Comparison of ENCODE assay signal across 18 mouse cellular contexts in the genomic region with DNA sequence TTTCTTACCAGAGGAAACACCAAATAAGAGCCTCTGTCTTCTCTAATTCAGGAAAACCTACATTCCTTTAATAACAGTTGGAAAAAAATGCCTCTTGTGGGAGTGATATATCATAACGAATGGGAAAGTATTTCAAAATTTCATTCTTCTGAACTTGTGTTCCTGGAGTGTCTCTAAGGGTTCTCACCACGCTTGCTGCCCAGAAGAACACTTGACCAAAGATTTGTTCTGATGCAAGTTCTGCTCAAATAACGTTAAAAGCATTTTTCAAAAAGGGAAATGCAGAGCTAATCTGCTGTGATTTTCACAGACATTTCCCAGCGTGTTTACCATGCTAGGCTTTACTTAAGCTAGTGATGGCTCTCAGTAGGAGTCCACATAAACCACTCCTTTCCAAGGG.
DNase-seq lines count a peak whose midpoint lies in the region; ATAC-seq and TF ChIP-seq lines count a peak whose summit lies in the region.
"Had no signal": no experiment of that assay in that cellular context is flagged by ENCODE, and none has a peak within 500 bp of the region (broad histone marks: within the 10 kb centered on the region; RNA-seq: fewer than 3 reads in every experiment).

No protein-coding gene starts in this region.

- no peak overlapping the region for H3K4me3 ChIP-seq in limb, embryonic 12.5 days (replicated peaks)
- no peak overlapping the region for H3K4me3 ChIP-seq in limb, embryonic 10.5 days
- H3K4me3 ChIP-seq in lung, adult 2 months (replicated peaks; ENCODE audit: extremely low read depth, low read depth, low read length): no peak overlapping the region
- no peak overlapping the region for H3K4me3 ChIP-seq in heart, adult 2 months
- H3K4me3 ChIP-seq: embryonic facial prominence, embryonic 10.5 days; forebrain, embryonic 15.5 days; heart, embryonic 15.5 days; hindbrain, embryonic 13.5 days had no signal

- no peaks in the 10 kb centered on the region for H3K27me3 ChIP-seq in limb, embryonic 12.5 days
- H3K27me3 ChIP-seq in limb, embryonic 10.5 days (ENCODE audit: low read depth, poor library complexity, severe bottlenecking): no peaks in the 10 kb centered on the region
- no peaks in the 10 kb centered on the region for H3K27me3 ChIP-seq in heart, adult 2 months (ENCODE audit: control insufficient read depth, insufficient read depth, low read length)
- H3K27me3 ChIP-seq: CH12.LX; forebrain, embryonic 15.5 days; heart, embryonic 15.5 days; hindbrain, embryonic 13.5 days; Patski had no signal

- no peaks in the 10 kb centered on the region for H3K36me3 ChIP-seq in limb, embryonic 12.5 days
- no peaks in the 10 kb centered on the region for H3K36me3 ChIP-seq in limb, embryonic 10.5 days
- no peaks in the 10 kb centered on the region for H3K36me3 ChIP-seq in heart, adult 2 months (ENCODE audit: control insufficient read depth, insufficient read depth, low read length)
- H3K36me3 ChIP-seq: embryonic facial prominence, embryonic 10.5 days; forebrain, embryonic 15.5 days; heart, embryonic 15.5 days; hindbrain, embryonic 13.5 days had no signal

- no peak for TF ChIP-seq POLR2A in lung, adult 2 months (IDR thresholded peaks at IDR 0.05; ENCODE audit: borderline replicate concordance, extremely low read depth, low read depth, low read length)
- TF ChIP-seq POLR2A in heart, adult 2 months (IDR thresholded peaks at IDR 0.05; ENCODE audit: insufficient read depth, low read depth, low read length): no peak

- no peak for TF ChIP-seq CTCF in lung, adult 2 months (IDR thresholded peaks at IDR 0.05; ENCODE audit: insufficient read depth, low read length)
- no peak for TF ChIP-seq CTCF in heart, adult 2 months (IDR thresholded peaks at IDR 0.05)

- intact Hi-C loops in left cerebral cortex, postnatal 25 days (cut with DNase I): no loop called here
- intact Hi-C loops in heart, adult 2 months (cut with DNase I): no loop called here
- intact Hi-C loops in left cerebral cortex, postnatal 10 days (cut with DNase I): no loop called here

- ATAC-seq in limb, embryonic 12.5 days (ENCODE audit: insufficient number of reproducible peaks, insufficient read depth, low FRiP score, low TSS enrichment, low read depth): no peak
- ATAC-seq: activated CD4-positive, CD25-positive, alpha-beta regulatory T cell, adult 4 months; forebrain, embryonic 15.5 days; Patski had no signal

- H3K79me2 ChIP-seq in heart, adult 2 months (replicated peaks; ENCODE audit: control insufficient read depth, insufficient read depth, low read length): no peaks in the 10 kb centered on the region

- H3K9ac ChIP-seq in limb, embryonic 12.5 days (replicated peaks): no peak overlapping the region
- H3K9ac ChIP-seq in heart, adult 2 months (ENCODE audit: low read depth, low read length): no peak overlapping the region
- H3K9ac ChIP-seq: forebrain, embryonic 15.5 days; heart, embryonic 15.5 days; hindbrain, embryonic 13.5 days had no signal

- 0 out of 2 replicates have a peak, but pooled peaks cover 3% of the 10 kb centered on the region for H3K4me1 ChIP-seq in limb, embryonic 12.5 days (replicated peaks)
- no peaks in the 10 kb centered on the region for H3K4me1 ChIP-seq in limb, embryonic 10.5 days
- H3K4me1 ChIP-seq in lung, adult 2 months (ENCODE audit: control insufficient read depth, insufficient read depth, low read length): no peaks in the 10 kb centered on the region; the same call in 1 of the 2 replicates
- H3K4me1 ChIP-seq in heart, adult 2 months (ENCODE audit: control insufficient read depth, insufficient read depth, low read length): no peaks in the 10 kb centered on the region; the same call in 1 of the 2 replicates
- H3K4me1 ChIP-seq: embryonic facial prominence, embryonic 10.5 days; forebrain, embryonic 15.5 days; heart, embryonic 15.5 days; hindbrain, embryonic 13.5 days had no signal

- peak overlapping the region; percentile 8; the same call in 1 of the 2 replicates for H3K27ac ChIP-seq in limb, embryonic 12.5 days
- no peak overlapping the region for H3K27ac ChIP-seq in limb, embryonic 10.5 days
- no peak overlapping the region for H3K27ac ChIP-seq in heart, adult 2 months
- H3K27ac ChIP-seq: embryonic facial prominence, embryonic 10.5 days; forebrain, embryonic 15.5 days; heart, embryonic 15.5 days; hindbrain, embryonic 13.5 days had no signal

- no peak overlapping the region for H3K4me2 ChIP-seq in limb, embryonic 12.5 days
- H3K4me2 ChIP-seq: forebrain, embryonic 15.5 days; heart, embryonic 11.5 days; heart, embryonic 15.5 days; hindbrain, embryonic 13.5 days had no signal

- 64% methylated on average over 4 of the region's 4 CpGs for WGBS in limb, embryonic 12.5 days
- WGBS in limb, embryonic 10.5 days: 81% methylated on average over 4 of the region's 4 CpGs
- WGBS in lung, adult 2 months: 55% methylated on average over 4 of the region's 4 CpGs
- WGBS in heart, adult 2 months: 65% methylated on average over 4 of the region's 4 CpGs

- no peak for TF ChIP-seq EP300 in heart, adult 2 months (IDR thresholded peaks at IDR 0.05; ENCODE audit: insufficient read depth, low read depth, low read length)

- DNase-seq in limb, embryonic 10.5 days (ENCODE audit: low spot score): no peak
- DNase-seq in lung, adult 2 months: peak; percentile 8
- peak; percentile 4 for DNase-seq in lung, postnatal 14 days
- DNase-seq in left cerebral cortex, postnatal 25 days (ENCODE audit: low spot score in 2 of 2): no peak
- no peak for DNase-seq in heart, adult 2 months
- no peak for DNase-seq in left cerebral cortex, postnatal 10 days (ENCODE audit: extremely low spot score in 1 of 2, low spot score in 2 of 2)
- DNase-seq: adrenal gland, postnatal 14 days; cerebellum, adult 11-12 months; cerebellum, adult 9-10 months had no signal

- H3K9me3 ChIP-seq in limb, embryonic 12.5 days: no peaks in the 10 kb centered on the region
- H3K9me3 ChIP-seq in limb, embryonic 10.5 days (replicated peaks): no peaks in the 10 kb centered on the region
- H3K9me3 ChIP-seq: embryonic facial prominence, embryonic 10.5 days; forebrain, embryonic 15.5 days; heart, embryonic 15.5 days; hindbrain, embryonic 13.5 days had no signal

Comparison
In these comparisons a context has a peak if more than half of its experiments do, and no peak if none do; other contexts are left out.
1. DNase-seq: peak in lung, adult 2 months (single experiment) and lung, postnatal 14 days (single experiment); none in limb, embryonic 10.5 days (single experiment), left cerebral cortex, postnatal 25 days (0 of 2), heart, adult 2 months (0 of 2) and left cerebral cortex, postnatal 10 days (0 of 2).